Mouse (Mus musculus): ENCODE data around the gene Polr2i. TPM values are rescaled to one million over a fixed set of nuclear protein-coding genes. Genes with fewer than 3 reads are reported as not detected.
A peak's percentile ranks its signal among the peaks of the same experiment; 100 is the strongest.
"Not testable (repeated sequence)": the region's sequence is repeated elsewhere in the genome, so short reads cannot be mapped to it uniquely, and the experiment has no call there.

The Polr2i gene
- polyA plus RNA-seq (2015; fragmentation: Nextera tagmentation; extraction: Ambion mirVana): 174 and 175 TPM in 2 replicates

DNA sequence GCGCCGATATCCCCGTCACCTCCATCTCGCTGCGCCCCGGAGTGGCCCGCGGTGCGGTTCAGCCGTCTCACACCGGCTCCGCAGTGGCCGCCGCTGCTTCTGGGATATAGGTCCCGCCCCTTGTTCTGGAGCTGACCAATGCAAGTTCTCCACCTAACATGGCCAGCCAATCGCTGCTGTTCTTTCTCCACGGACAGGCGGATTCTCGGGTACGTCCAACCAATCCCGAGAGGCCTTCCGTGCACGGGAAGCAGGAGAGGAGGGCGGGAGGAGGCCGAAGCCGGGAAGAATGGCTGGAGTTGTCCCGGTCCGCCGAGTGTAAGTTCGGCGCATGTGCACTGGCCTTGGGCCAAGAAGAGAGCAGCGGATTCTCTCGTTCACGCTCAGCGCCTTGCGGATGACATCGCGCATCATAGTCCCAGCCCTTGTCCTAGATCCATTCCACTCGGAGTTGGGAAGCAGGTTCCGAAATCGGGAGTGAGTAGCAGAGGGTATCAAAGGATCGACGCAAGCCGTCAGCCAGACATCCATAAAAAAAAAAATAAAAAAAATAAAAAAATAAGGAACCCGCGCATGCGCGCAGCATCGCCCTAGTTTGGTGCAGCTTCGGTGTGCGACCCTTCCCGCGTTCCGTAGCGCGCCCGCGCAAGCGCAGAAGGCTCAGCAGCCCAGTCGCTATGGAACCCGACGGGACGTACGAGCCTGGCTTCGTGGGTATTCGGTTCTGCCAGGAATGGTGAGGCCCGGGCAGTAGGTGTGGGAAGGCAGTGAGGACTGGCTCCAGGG lies at the start of gene Polr2i, which contains the start of gene Tbcb:
TSS of gene Polr2i (plus strand) at position 280 of the 786 bp plus-strand sequence.
TSS of gene Tbcb (minus strand) at position 604 of the 786 bp plus-strand sequence.
- H3K4me3 ChIP-seq: peak within 1 kb of the TSS; percentile 72
- no peaks in the 10 kb centered on the region for H3K9me3 ChIP-seq
- WGBS: under 1% methylated on average over 67 of the region's 67 CpGs
- peaks cover 51% of the 10 kb centered on the region for H3K36me3 ChIP-seq
- H3K4me2 ChIP-seq: peak within 1 kb of the TSS; percentile 78
- peak within 1 kb of the TSS; percentile 82 for H3K9ac ChIP-seq
- H3K4me1 ChIP-seq (replicated peaks): peaks cover 22% of the 10 kb centered on the region
- ATAC-seq (ENCODE audit: low FRiP score): peak; percentile 94
- H3K27me3 ChIP-seq: no peaks in the 10 kb centered on the region
- H3K27ac ChIP-seq: peak within 1 kb of the TSS; percentile 97

DNA sequence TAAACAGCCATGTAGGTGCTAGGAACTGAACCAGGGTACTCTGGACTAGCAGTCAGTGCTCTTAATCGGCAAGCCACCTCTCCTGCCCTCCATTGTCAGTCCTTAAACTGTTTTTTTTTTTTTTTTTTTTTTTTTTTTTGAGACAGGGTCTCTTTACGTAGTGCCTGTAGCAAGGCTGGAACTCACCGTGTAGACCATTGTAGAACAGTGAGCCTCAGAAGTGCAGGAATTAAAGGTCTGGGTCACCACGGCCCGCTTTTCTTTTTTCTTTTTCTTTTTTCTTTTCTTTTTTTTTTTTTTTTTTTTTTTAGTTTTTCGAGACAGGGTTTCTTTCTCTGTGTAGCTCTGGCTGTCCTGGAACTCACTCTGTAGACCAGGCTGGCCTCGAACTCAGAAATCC lies 48.6 kb upstream of the Polr2i start:
- H3K27ac ChIP-seq; ATAC-seq (ENCODE audit: low FRiP score); H3K9me3 ChIP-seq; H3K4me3 ChIP-seq; H3K9ac ChIP-seq; H3K27me3 ChIP-seq; H3K4me2 ChIP-seq: not testable (repeated sequence)
- H3K4me1 ChIP-seq (replicated peaks): peaks cover 11% of the 10 kb centered on the region
- H3K36me3 ChIP-seq: peaks cover 44% of the 10 kb centered on the region
- WGBS: 71% methylated on average over 7 of the region's 7 CpGs

DNA sequence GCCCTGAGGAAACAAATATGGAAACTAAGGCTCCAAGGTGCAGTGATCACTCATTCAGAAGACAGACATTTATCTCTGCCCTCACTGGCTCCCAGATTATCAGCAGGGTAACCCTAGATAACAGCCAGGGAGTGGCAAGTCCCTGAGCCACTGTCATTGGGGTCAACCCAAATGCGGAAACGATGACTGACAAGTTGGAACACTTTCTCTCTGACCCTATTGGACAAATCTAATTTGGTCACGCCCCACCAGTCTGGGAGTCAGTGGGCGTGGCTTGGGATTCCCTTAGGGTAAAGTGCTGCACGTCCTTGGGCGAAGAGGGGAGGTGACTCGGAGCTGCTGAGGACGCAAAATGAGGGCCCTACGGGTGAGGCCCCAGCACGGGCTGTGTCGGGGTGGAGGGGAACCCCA lies 47.9 kb upstream of the Polr2i start, which contains the start of gene Cox7a1:
TSS of gene Cox7a1 (plus strand) at position 266 of the 411 bp plus-strand sequence.
- H3K36me3 ChIP-seq: peaks cover 44% of the 10 kb centered on the region
- 1% methylated on average over 11 of the region's 11 CpGs for WGBS

DNA sequence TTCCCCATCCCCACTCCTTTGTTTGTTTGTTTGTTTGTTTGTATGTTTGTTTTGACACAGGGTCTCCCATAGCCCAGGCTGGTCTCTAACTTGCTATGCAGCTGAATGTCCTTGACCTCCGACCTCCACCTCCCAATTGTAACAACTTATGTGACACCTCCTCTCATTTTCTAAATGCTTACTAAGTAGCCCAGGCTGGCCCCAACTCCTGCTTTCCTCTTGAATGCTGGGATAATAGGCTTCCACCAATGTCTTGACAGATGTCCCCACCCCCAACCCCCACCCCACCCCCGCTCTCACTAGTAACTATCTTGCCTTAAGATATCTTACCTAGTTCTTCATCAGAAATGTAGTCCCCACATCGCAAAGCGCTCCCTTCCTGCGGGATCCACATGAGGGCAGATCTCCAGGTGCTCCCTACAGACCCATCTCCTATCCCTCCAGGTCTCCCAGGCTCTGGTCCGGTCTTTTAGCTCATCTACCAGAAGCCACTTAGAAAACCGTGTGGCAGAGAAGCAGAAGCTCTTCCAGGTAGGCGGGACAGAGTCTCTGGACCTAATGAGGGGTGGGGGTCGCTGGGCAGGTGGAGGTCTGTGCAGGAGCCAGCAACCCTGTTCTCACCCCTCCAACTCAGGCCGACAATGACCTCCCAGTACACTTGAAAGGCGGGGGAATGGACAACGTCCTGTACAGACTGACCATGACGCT lies 47.0 kb upstream of the Polr2i start:
- no peak overlapping the region for H3K9ac ChIP-seq
- H3K27ac ChIP-seq: no peak overlapping the region
- WGBS: 76% methylated on average over 13 of the region's 13 CpGs
- H3K27me3 ChIP-seq: no peaks in the 10 kb centered on the region
- no peaks in the 10 kb centered on the region for H3K9me3 ChIP-seq
- no peak overlapping the region for H3K4me3 ChIP-seq
- peak overlapping the region; percentile 45 for H3K4me2 ChIP-seq
- peaks cover 11% of the 10 kb centered on the region for H3K4me1 ChIP-seq (replicated peaks)
- no peak for ATAC-seq (ENCODE audit: low FRiP score)
- peaks cover 49% of the 10 kb centered on the region for H3K36me3 ChIP-seq

More for the DNA sequence above, 47.9 kb upstream of the Polr2i start, which contains the start of gene Cox7a1:
- Histone ChIP-seq H3K4me2 (peak within 1 kb of the TSS; percentile 45), H3K9me3 (no peaks in the 10 kb centered on the region), H3K4me3 (peak within 1 kb of the TSS; percentile 6), H3K27me3 (no peaks in the 10 kb centered on the region), H3K4me1 (replicated peaks) (peaks cover 11% of the 10 kb centered on the region), H3K9ac (peak within 1 kb of the TSS; percentile 2; the same call in 1 of the 2 replicates), H3K27ac (no peak within 1 kb of the TSS)
- no peak; the same call in 1 of the 2 replicates for ATAC-seq (ENCODE audit: low FRiP score)

DNA sequence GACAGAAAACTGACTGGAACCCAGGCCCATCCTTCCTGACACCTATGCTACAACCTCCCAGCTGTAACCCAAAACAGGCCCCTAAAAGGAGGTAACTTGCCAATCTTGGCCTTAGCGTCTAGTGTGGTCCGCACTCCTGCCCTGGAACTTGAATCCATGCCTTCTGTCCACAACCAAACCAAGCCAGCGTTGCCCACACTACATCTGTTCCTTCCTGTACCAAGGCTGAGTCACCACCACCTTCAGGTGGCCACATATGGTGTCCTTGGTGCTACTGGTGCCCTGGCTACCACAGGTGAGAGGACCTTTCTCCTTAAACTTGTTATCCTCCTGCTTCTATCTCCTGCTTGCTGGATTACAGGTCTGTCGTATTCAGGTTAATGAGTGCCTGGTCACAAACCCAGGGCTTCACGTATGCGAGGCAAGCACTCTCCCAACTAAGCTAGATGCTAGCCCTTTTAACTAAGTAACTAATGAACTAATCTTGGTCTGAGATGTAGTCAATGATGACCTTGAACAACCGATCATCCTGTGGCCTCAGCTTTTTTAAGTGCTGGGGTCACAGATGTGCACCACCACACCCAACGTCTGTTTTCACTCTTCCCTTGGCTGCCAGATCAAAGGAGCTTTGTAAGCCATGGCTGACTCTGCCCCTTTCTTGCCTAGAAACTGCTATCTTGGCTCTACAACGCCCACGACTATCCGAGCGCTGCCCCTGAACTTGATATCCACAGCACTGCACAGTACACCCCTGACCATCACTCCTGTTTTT lies 43.2 kb upstream of the Polr2i start:
- H3K9me3 ChIP-seq: no peaks in the 10 kb centered on the region
- ATAC-seq (ENCODE audit: low FRiP score): no peak
- H3K4me1 ChIP-seq (replicated peaks): peaks cover 22% of the 10 kb centered on the region
- H3K27me3 ChIP-seq: no peaks in the 10 kb centered on the region
- no peak overlapping the region for H3K4me3 ChIP-seq
- H3K4me2 ChIP-seq: no peak overlapping the region
- H3K36me3 ChIP-seq: peaks cover 72% of the 10 kb centered on the region
- no peak overlapping the region for H3K9ac ChIP-seq
- H3K27ac ChIP-seq: no peak overlapping the region
- WGBS: 93% methylated on average over 12 of the region's 12 CpGs

DNA sequence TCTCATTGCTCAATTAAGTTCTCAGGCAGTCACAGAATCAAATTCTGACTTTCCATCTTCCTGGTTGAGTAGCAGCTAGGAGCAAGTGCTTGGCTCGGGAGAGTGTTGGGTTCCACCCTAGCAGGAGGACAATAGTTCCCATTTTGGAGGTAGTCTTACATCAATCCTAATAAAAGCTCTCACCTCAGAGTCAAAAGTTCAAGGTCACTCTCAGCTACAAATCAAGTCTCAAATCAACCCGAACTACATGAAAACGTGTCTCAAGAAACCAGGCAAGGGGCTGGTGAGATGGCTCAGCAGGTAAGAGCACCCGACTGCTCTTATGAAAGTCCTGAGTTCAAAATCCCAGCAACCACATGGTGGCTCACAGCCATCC lies 42.6 kb upstream of the Polr2i start:
- Histone ChIP-seq H3K9me3 (no peaks in the 10 kb centered on the region), H3K36me3 (peaks cover 72% of the 10 kb centered on the region), H3K9ac (no peak overlapping the region), H3K4me2 (no peak overlapping the region), H3K4me1 (replicated peaks) (peaks cover 18% of the 10 kb centered on the region), H3K27ac (no peak overlapping the region), H3K4me3 (no peak overlapping the region), H3K27me3 (no peaks in the 10 kb centered on the region)
- 90% methylated on average over 4 of the region's 4 CpGs for WGBS
- no peak for ATAC-seq (ENCODE audit: low FRiP score)

DNA sequence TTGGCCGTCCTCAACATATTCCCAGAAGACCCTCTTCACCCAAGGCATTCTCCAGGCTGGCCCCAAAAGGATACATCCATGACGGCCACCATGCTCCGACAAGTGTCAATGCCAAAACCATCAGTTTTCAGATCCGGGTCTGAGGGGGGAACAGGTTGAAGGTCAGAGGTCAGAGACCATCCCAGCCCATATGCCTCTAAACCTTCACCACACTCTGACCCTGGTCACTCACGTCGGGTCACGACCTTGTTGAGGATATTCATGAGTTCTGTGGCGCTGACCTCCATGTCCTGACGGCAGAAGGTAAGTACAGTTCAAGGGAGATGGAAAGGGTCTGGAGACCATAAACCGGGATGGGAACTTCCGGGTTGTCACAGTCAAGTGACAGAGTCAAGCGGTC lies 39.7 kb upstream of the Polr2i start:
- H3K36me3 ChIP-seq: peaks cover 50% of the 10 kb centered on the region
- WGBS: 90% methylated on average over 12 of the region's 12 CpGs

DNA sequence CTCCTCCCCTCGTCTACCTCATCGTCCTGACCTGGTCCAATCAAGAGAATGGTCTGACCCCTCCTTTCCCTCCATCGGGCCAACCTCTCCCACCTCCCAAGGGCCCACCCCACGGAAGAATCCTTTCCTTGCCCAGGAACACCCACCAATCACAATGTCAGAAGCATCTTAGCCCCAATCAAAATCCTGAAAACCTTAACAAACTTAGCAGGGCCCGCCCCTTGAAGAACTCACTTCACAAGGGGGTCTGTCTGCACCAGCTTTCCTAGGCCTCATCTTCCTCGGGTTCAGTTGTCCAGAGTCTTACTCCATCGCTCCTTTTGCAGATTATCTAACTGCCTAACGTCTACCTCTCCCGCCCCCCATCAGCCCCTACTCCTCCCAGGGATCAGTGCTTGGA lies 38.7 kb upstream of the Polr2i start:
- 0 out of 2 replicates have a peak, but pooled peaks have one; percentile 0 for ATAC-seq (ENCODE audit: low FRiP score)
- H3K27me3 ChIP-seq: no peaks in the 10 kb centered on the region
- WGBS: 25% methylated on average over 9 of the region's 9 CpGs
- H3K27ac ChIP-seq: 0 out of 2 replicates have a peak overlapping the region, but pooled peaks have one; percentile 89
- H3K4me1 ChIP-seq (replicated peaks): peaks cover 19% of the 10 kb centered on the region
- no peaks in the 10 kb centered on the region for H3K9me3 ChIP-seq
- peak overlapping the region; percentile 80 for H3K4me3 ChIP-seq
- peak overlapping the region; percentile 88 for H3K4me2 ChIP-seq
- peak overlapping the region; percentile 88 for H3K9ac ChIP-seq
- peaks cover 41% of the 10 kb centered on the region for H3K36me3 ChIP-seq

More for the DNA sequence above, 39.7 kb upstream of the Polr2i start:
- H3K4me1 ChIP-seq (replicated peaks): peaks cover 19% of the 10 kb centered on the region
- no peak for ATAC-seq (ENCODE audit: low FRiP score)
- no peak overlapping the region for H3K9ac ChIP-seq
- no peak overlapping the region for H3K27ac ChIP-seq
- H3K4me3 ChIP-seq: no peak overlapping the region
- H3K27me3 ChIP-seq: no peaks in the 10 kb centered on the region
- no peaks in the 10 kb centered on the region for H3K9me3 ChIP-seq
- H3K4me2 ChIP-seq: no peak overlapping the region

DNA sequence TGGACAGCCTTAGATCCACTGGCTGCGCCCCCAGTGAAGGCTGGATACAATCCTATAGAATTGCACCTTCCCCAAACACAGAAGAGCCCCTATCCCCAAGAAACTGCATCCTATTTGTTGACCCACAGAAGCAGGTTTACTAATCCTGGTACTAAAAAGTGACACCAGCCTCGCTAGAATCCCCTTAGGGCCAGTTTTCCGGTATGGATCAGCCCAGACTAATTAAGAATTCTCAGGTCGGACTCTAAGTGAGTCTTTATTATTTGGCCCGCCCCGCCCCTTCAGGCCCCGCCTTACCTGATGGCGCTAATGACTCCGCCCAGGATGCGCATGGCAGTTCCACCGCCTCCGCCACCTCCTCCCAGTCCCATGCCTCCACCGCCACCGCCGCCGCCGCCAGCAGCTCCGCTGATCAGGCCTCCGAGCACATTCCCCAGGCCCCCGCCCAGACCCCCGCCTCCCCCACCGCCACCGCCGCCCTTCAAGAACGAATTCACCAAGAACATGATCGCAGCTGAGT lies 38.1 kb upstream of the Polr2i start:
- H3K4me3 ChIP-seq: peak overlapping the region; percentile 80
- WGBS: under 1% methylated on average over 24 of the region's 26 CpGs
- ATAC-seq (ENCODE audit: low FRiP score): peak; percentile 58

DNA sequence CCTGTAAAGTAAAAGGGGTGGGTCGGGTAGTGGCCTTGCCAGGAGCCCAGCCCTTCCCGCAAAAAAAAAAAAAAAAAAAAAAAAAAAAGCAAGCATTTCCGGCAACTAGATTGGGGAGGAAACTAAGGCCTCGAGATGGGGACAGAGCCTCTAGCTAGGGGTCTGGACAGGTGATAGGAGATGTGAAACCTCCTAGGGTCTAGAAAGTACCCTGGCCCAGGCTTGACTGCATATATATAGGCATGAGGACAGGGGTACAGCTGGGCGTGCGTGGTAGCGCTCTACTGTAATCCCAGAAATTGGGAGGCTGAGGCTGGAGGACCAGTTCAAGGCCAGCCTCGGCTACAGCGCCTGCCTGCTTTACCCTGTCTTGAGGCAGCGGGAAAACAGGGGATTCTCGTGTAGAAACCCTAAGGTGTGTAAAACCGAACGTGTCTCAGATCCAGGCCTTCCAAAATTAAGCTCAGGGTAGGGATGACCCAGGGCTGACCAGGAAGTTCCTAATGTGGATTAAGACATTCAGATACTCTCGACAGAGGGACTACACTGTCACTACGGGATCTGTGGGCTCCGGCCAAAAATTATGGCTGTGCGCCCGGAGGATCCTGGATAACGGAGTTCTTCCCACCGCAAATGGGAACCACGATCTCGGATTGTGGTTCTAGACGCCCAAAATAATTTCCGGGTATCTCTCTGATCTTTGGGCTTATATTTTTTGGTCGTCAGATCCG lies 37.5 kb upstream of the Polr2i start:
- Histone ChIP-seq H3K27ac (peak overlapping the region; percentile 89), H3K36me3 (peaks cover 29% of the 10 kb centered on the region), H3K4me3 (peak overlapping the region; percentile 80), H3K4me1 (replicated peaks) (peaks cover 25% of the 10 kb centered on the region), H3K27me3 (no peaks in the 10 kb centered on the region), H3K9me3 (no peaks in the 10 kb centered on the region), H3K9ac (peak overlapping the region; percentile 88), H3K4me2 (peak overlapping the region; percentile 88)
- peak; percentile 29 for ATAC-seq (ENCODE audit: low FRiP score)
- WGBS: 1% methylated on average over 26 of the region's 26 CpGs

More for the DNA sequence above, 38.1 kb upstream of the Polr2i start:
- H3K4me1 ChIP-seq (replicated peaks): peaks cover 23% of the 10 kb centered on the region
- peak overlapping the region; percentile 88 for H3K9ac ChIP-seq
- H3K36me3 ChIP-seq: peaks cover 35% of the 10 kb centered on the region
- peak overlapping the region; percentile 88 for H3K4me2 ChIP-seq
- H3K27ac ChIP-seq: peak overlapping the region; percentile 89
- H3K9me3 ChIP-seq: no peaks in the 10 kb centered on the region
- no peaks in the 10 kb centered on the region for H3K27me3 ChIP-seq

DNA sequence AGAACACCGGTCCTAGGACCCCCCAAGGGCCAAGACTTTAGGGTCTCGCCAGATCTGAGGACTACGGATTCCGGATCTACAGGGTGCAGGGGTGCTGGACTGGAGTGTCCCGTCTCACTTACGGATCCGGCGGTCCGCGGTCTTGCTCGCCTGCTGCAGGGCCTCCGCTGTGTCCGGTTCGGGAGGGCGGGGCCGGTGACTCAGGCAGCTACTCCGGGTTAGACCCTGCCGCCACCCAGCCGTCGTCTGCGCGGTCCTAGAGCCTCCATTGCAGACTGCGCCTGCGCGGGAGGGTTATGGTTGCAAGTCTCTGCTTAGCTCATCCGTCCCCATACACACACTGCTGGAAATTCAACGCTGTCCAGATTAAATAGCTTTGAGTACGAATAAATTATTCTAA lies 36.9 kb upstream of the Polr2i start:
- WGBS: 0% methylated on average over 28 of the region's 28 CpGs
- H3K9me3 ChIP-seq: no peaks in the 10 kb centered on the region

More for the DNA sequence above, 36.9 kb upstream of the Polr2i start:
- Histone ChIP-seq H3K27me3 (no peaks in the 10 kb centered on the region), H3K4me3 (peak overlapping the region; percentile 80), H3K9ac (peak overlapping the region; percentile 88), H3K27ac (peak overlapping the region; percentile 89), H3K36me3 (peaks cover 26% of the 10 kb centered on the region), H3K4me2 (peak overlapping the region; percentile 88), H3K4me1 (replicated peaks) (peaks cover 25% of the 10 kb centered on the region)
- ATAC-seq (ENCODE audit: low FRiP score): peak; percentile 85

Data from hindbrain, embryonic 13.5 days (tissue).